Mouse (Mus musculus) T-helper 2 cell (primary cell): Measurements from ENCODE around the gene D17Wsu92e.

Experiments used
- in situ Hi-C: fragments of 300-600 bp; cut with MboI, MseI; formaldehyde crosslinking; loops from one replicate; pipeline ENCODE4 v1.15.1; 2025; ENCODE audit warnings: high pct_unique_total_duplicates

D17Wsu92e gene

GRCm38 (mm10) chr17:27820568-27821406, at the start of gene D17Wsu92e:
TSS of gene D17Wsu92e (minus strand) at chr17:27820648.
- in situ Hi-C loops, result loop anchor here (5.0 kb wide), 1 partner anchor 707 kb away; no protein-coding TSS in a partner anchor

GRCm38 (mm10) chr17:27866737-27867136, 46.3 kb upstream of the D17Wsu92e start:
- in situ Hi-C loops, result no loop called here

- in situ Hi-C loops, result no loop called here
Measured at GRCm38 (mm10) chr17:27865461-27865860, 45.0 kb upstream of the D17Wsu92e start.

GRCm38 (mm10) chr17:27859131-27859530, 38.7 kb upstream of the D17Wsu92e start:
- in situ Hi-C loops, result no loop called here

- in situ Hi-C loops, result no loop called here
Measured at GRCm38 (mm10) chr17:27857649-27858475, 37.4 kb upstream of the D17Wsu92e start.

GRCm38 (mm10) chr17:27856798-27857648, 36.6 kb upstream of the D17Wsu92e start:
- in situ Hi-C loops, result no loop called here

- in situ Hi-C loops, result no loop called here
Measured at GRCm38 (mm10) chr17:27856265-27856797, 35.9 kb upstream of the D17Wsu92e start, which contains the start of gene Uhrf1bp1. TSS of gene Uhrf1bp1 (plus strand) at chr17:27856441.

- in situ Hi-C loops, result no loop called here
Measured at GRCm38 (mm10) chr17:27851076-27851475, 30.6 kb upstream of the D17Wsu92e start.

- in situ Hi-C loops, result loop anchor here (25.0 kb wide), 1 partner anchor 2011 kb away; the partner anchor contains the start of genes Gm20683, Jmjd8, Rhbdl1 and Rhot2
Measured at GRCm38 (mm10) chr17:27848351-27848750, 27.9 kb upstream of the D17Wsu92e start.

GRCm38 (mm10) chr17:27839469-27840252, 19.2 kb upstream of the D17Wsu92e start:
- in situ Hi-C loops, result loop anchor here (5.0 to 25.0 kb wide), 2 partner anchors 68 to 2002 kb away; partner anchors contain the start of genes Anks1, Gm20683, Jmjd8 and Rhbdl1

- in situ Hi-C loops, result loop anchor here (25.0 kb wide), 1 partner anchor 2001 kb away; the partner anchor contains the start of genes Gm20683, Jmjd8, Rhbdl1 and Rhot2
Measured at GRCm38 (mm10) chr17:27837850-27838249, 17.4 kb upstream of the D17Wsu92e start, which contains the start of gene Snrpc. TSS of gene Snrpc (plus strand) at chr17:27838150.

GRCm38 (mm10) chr17:27830411-27830810, 10.0 kb upstream of the D17Wsu92e start:
- in situ Hi-C loops, result loop anchor here (25.0 kb wide), 1 partner anchor 1993 kb away; the partner anchor contains the start of genes Gm20683, Jmjd8, Rhbdl1 and Rhot2

- in situ Hi-C loops, result loop anchor here (25.0 kb wide), 1 partner anchor 1990 kb away; the partner anchor contains the start of genes Gm20683, Jmjd8, Rhbdl1 and Rhot2
Measured at GRCm38 (mm10) chr17:27827511-27827910, 7.1 kb upstream of the D17Wsu92e start.

- in situ Hi-C loops, result loop anchor here (25.0 kb wide), 1 partner anchor 1990 kb away; the partner anchor contains the start of genes Gm20683, Jmjd8, Rhbdl1 and Rhot2
Measured at GRCm38 (mm10) chr17:27826908-27827383, 6.5 kb upstream of the D17Wsu92e start.

GRCm38 (mm10) chr17:27825984-27826905, 5.8 kb upstream of the D17Wsu92e start:
- in situ Hi-C loops, result loop anchor here (25.0 kb wide), 1 partner anchor 1989 kb away; the partner anchor contains the start of genes Gm20683, Jmjd8, Rhbdl1 and Rhot2

GRCm38 (mm10) chr17:27825539-27825938, 5.1 kb upstream of the D17Wsu92e start:
- in situ Hi-C loops, result loop anchor here (25.0 kb wide), 1 partner anchor 1988 kb away; the partner anchor contains the start of genes Gm20683, Jmjd8, Rhbdl1 and Rhot2

- in situ Hi-C loops, result loop anchor here (5.0 to 25.0 kb wide), 2 partner anchors 702 to 1988 kb away; partner anchors contain the start of genes Gm20683, Jmjd8, Rhbdl1 and Rhot2
Measured at GRCm38 (mm10) chr17:27824941-27825340, 4.5 kb upstream of the D17Wsu92e start.
